Mouse (Mus musculus) liver, embryonic 11.5 days (tissue): ENCODE measurements around the gene Dennd1b. TPM values are rescaled to one million over a fixed set of nuclear protein-coding genes. Genes with fewer than 3 reads are reported as not detected.
A peak's percentile ranks its signal among the peaks of the same experiment; 100 is the strongest.

Experiments used
- ATAC-seq: fragments of 200-750 bp; cut with Nextera tagmentation; replicated peaks from 2 replicates; pipeline ENCODE4 v1.8.0; 2017; ENCODE audit warnings: moderate number of reproducible peaks, mild to moderate bottlenecking, moderate TSS enrichment, moderate library complexity; ENCODE audit not compliant: low FRiP score
- DNase-seq: peaks from one replicate; pipeline ENCODE4 v3.0.0-alpha.2; 2017; ENCODE audit warnings: low spot score
- H3K27ac ChIP-seq: fragments of 300-500 bp; sonication (generic); 2 replicates; pipeline ENCODE4 v1.5.1; 2014; ENCODE audit warnings: mild to moderate bottlenecking, low read depth, low read length, control low read depth
- H3K27me3 ChIP-seq: fragments of 300-500 bp; sonication (generic); replicated peaks from 2 replicates; pipeline ENCODE4 v1.6.1; 2014; ENCODE audit warnings: low read length, mixed read lengths; ENCODE audit not compliant: control insufficient read depth, insufficient read depth
- H3K36me3 ChIP-seq: fragments of 300-500 bp; sonication (generic); 2 replicates; pipeline ENCODE4 v1.6.1; 2014; ENCODE audit warnings: mild to moderate bottlenecking, low read length, moderate library complexity, mixed read lengths; ENCODE audit not compliant: control insufficient read depth, insufficient read depth
- H3K4me1 ChIP-seq: fragments of 300-500 bp; sonication (generic); replicated peaks from 2 replicates; pipeline ENCODE4 v1.6.1; 2014; ENCODE audit warnings: low read length, mixed read lengths; ENCODE audit not compliant: control insufficient read depth, insufficient read depth
- H3K4me2 ChIP-seq: fragments of 300-500 bp; sonication (generic); 2 replicates; pipeline ENCODE4 v1.6.1; 2014; ENCODE audit warnings: mild to moderate bottlenecking, control low read depth, moderate library complexity
- H3K4me3 ChIP-seq: fragments of 300-500 bp; sonication (generic); 2 replicates; pipeline ENCODE4 v1.5.1; 2014; ENCODE audit warnings: low read depth, low read length, control low read depth
- H3K9ac ChIP-seq: fragments of 300-500 bp; sonication (generic); 2 replicates; pipeline ENCODE4 v1.6.1; 2014; ENCODE audit warnings: low read depth, low read length, control low read depth
- H3K9me3 ChIP-seq: fragments of 300-500 bp; sonication (generic); 2 replicates; pipeline ENCODE4 v1.6.1; 2016; ENCODE audit warnings: low read length, inconsistent platforms, mixed read lengths; ENCODE audit not compliant: control insufficient read depth
- WGBS: fragments of 180-500 bp; shearing (Covaris S2); extraction: QIAGEN DNeasy Blood & Tissue Kit; methylation state at CpG from one replicate; pipeline ENCODE4 v1.1.7; 2014; 5-methylcytosine and 5-hydroxymethylcytosine counted together
- polyA plus RNA-seq: library from polyadenylated mRNA; unstranded; fragments of >200 nt; fragmentation: Nextera tagmentation; extraction: Ambion mirVana; gene quantifications from 2 replicates; pipeline ENCODE4 v1.2.1, GENCODE M21; 2014

Gene Dennd1b
- polyA plus RNA-seq, 1 experiment from 2014 or later, result 8.0 TPM

DNA sequence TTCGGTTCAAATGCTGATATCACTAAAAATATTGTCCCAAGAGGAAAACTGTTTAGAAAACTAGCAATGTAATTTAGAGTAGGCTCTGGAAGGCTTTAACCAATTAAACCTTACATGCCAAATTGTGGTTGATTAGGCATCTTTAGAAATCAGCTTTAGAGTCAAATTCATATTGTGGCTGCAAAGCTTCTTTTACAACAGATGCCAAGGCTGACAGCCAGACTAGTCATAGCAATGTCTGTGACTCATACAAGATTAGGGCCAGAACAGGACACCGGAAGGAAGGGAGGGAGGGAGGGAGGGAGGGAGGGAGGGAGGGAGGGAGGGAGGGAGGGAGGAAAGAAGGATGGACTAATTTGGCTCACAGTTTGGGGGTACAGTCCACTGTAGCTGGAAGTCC is 182.3 kb downstream of the Dennd1b start:
- WGBS, result 85% methylated on average over 1 of the region's 2 CpGs

DNA sequence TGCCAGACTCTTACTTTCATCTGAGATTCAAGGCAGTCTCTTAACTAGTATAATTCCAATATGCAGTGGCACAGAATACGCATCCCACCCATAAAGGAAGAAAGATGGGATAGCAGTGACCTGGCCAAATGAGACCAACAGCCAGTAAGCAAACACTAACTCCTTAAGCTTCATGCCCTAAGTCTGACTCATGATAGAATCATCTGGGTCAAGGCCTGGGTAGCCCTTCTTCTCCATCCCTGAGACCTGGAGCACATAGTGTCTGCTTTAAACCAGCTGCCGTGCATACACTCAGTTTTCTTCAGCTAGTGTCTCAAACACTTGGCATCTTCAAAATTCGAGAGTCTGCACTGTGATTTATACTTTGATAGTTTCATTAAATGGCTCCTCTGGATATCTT is 183.1 kb downstream of the Dennd1b start:
- H3K4me2 ChIP-seq, result no peak overlapping the region

More for the DNA sequence above, 182.3 kb downstream of the Dennd1b start:
- Histone ChIP-seq H3K27ac (no peak overlapping the region), H3K9me3 (no peaks in the 10 kb centered on the region), H3K4me2 (no peak overlapping the region), H3K4me3 (no peak overlapping the region), H3K27me3 (no peaks in the 10 kb centered on the region), H3K36me3 (0 out of 2 replicates have a peak, but pooled peaks cover 4% of the 10 kb centered on the region), H3K9ac (no peak overlapping the region), H3K4me1 (no peaks in the 10 kb centered on the region)
- ATAC-seq, result no peak
- DNase-seq, result no peak

DNA sequence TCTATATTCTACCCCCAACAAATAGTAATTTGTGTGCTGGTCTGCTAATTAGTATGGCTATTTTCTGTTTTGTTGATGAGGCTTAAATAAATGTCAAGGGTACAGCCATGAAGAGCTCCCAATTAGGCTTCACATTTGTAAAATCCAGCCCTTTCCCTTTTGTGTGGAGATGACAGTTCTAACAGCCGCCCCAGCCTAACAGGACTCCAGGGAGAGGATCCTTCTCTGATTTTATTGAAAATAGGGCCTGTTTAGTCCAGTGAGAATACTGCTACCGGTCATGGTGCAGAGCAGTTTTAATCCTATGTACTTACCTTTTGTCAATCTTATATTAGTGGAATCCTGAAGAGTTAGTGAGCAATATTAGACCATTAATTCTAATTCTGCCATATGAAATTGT is 189.8 kb downstream of the Dennd1b start:
- ATAC-seq (no peak), DNase-seq (no peak)
- H3K9ac ChIP-seq, result no peak overlapping the region
- H3K4me3 ChIP-seq, result no peak overlapping the region
- no peaks in the 10 kb centered on the region for H3K9me3 ChIP-seq
- H3K27ac ChIP-seq, result no peak overlapping the region
- no peak overlapping the region for H3K4me2 ChIP-seq
- no peaks in the 10 kb centered on the region for H3K4me1 ChIP-seq
- WGBS, result 93% methylated on average over 2 of the region's 2 CpGs
- no peaks in the 10 kb centered on the region for H3K27me3 ChIP-seq
- H3K36me3 ChIP-seq, result no peaks in the 10 kb centered on the region

More for the DNA sequence above, 183.1 kb downstream of the Dennd1b start:
- Histone ChIP-seq H3K27me3 (no peaks in the 10 kb centered on the region), H3K4me1 (no peaks in the 10 kb centered on the region), H3K27ac (no peak overlapping the region), H3K9ac (no peak overlapping the region), H3K4me3 (no peak overlapping the region), H3K36me3 (0 out of 2 replicates have a peak, but pooled peaks cover 4% of the 10 kb centered on the region), H3K9me3 (no peaks in the 10 kb centered on the region)
- DNase-seq (no peak), ATAC-seq (no peak)
- WGBS, result 93% methylated on average over 3 of the region's 3 CpGs

DNA sequence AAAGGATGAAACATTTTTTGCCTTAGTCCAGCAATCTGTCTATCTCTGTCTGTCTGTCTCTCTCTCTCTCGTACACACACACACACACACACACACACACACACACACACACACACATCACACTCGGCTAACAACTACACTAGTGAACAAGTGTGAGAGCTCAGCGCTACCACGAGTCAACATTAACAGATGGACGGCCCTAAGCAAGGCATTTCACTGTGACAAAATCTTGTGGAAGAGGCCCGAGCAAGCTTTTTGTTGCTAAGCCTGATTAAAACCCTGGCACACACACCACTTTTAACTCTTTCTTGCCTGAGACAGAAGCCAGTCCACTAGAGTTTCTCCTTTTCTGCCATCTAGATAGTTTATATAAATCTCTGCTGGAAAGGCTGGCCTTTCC is 190.3 kb downstream of the Dennd1b start:
- ATAC-seq, result no peak
- H3K36me3 ChIP-seq, result no peaks in the 10 kb centered on the region
- no peaks in the 10 kb centered on the region for H3K27me3 ChIP-seq
- no peak overlapping the region for H3K9ac ChIP-seq
- 81% methylated on average over 6 of the region's 6 CpGs for WGBS
- no peaks in the 10 kb centered on the region for H3K9me3 ChIP-seq
- H3K4me2 ChIP-seq, result no peak overlapping the region
- H3K4me3 ChIP-seq, result no peak overlapping the region
- no peaks in the 10 kb centered on the region for H3K4me1 ChIP-seq
- DNase-seq, result no peak
- no peak overlapping the region for H3K27ac ChIP-seq

DNA sequence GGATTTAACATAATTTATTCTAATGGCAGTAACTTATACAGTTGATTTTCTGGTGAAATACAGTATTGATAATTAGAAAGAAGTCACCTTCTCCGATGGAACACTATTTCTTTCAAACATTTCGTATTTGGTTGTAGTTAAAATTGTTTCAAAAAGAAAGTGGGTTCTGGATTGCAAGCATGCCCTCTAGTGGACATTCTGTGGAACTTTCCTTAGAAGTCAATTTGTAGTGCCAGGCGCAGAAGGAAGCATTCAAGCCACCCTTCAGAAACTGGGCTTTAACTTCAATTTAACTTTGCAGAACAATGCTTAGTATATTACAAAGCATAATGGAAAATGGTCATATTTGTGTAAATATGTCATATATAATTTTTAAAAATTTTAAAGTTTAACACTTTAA is 193.2 kb downstream of the Dennd1b start:
- 29% methylated on average over 3 of the region's 3 CpGs for WGBS
- DNase-seq, result no peak
- no peaks in the 10 kb centered on the region for H3K4me1 ChIP-seq
- H3K27me3 ChIP-seq, result no peaks in the 10 kb centered on the region
- H3K9me3 ChIP-seq, result no peaks in the 10 kb centered on the region
- H3K9ac ChIP-seq, result no peak overlapping the region
- ATAC-seq, result no peak
- H3K36me3 ChIP-seq, result no peaks in the 10 kb centered on the region
- no peak overlapping the region for H3K27ac ChIP-seq
- no peak overlapping the region for H3K4me2 ChIP-seq
- no peak overlapping the region for H3K4me3 ChIP-seq

DNA sequence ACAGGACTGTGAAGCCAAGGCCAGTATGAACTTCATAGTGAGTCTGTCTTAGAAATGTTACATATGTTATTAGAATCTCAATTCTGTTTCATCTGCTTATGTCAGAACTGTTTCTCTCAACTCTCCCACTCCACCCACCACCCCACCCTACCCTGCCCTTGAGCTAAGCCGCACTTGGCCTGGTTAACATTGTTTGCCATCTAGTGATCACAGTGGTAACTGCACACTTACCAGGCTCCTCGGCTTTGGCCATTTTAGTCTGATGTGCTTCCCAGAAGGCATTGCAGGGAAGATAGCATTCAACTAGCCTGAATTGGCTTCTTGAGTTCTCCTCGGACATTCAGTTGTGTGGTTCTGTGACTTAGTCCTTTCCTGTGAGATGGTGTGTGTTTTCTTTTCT is 198.4 kb downstream of the Dennd1b start:
- Histone ChIP-seq H3K27me3 (no peaks in the 10 kb centered on the region), H3K4me3 (no peak overlapping the region), H3K4me2 (no peak overlapping the region), H3K4me1 (no peaks in the 10 kb centered on the region), H3K36me3 (no peaks in the 10 kb centered on the region), H3K9me3 (no peaks in the 10 kb centered on the region), H3K27ac (no peak overlapping the region), H3K9ac (no peak overlapping the region)
- DNase-seq (no peak), ATAC-seq (no peak; the same call in 1 of the 2 replicates)
- 66% methylated on average over 3 of the region's 3 CpGs for WGBS

DNA sequence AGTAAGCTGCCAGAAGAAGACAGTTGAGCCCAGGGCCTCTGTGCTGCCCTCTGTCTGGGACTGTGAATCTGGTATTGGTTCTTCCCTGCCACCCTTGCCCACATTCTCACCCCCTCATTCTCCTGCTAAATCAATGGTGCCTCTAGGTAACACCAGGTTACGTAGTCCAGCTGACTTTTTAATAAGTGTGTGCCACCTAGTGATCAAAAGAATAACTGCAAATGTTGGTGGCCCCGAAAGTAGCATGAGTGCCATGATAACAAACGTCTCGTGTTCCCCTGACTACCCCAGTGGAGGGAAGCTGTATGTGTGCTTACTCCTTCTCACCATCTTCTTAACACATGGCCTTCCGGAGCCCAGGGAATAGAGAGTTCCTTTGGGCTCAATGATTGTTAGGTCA is 199.6 kb downstream of the Dennd1b start:
- no peak for DNase-seq
- WGBS, result 37% methylated on average over 5 of the region's 5 CpGs
- 0 out of 2 replicates have a peak, but pooled peaks have one; percentile 13 for ATAC-seq

DNA sequence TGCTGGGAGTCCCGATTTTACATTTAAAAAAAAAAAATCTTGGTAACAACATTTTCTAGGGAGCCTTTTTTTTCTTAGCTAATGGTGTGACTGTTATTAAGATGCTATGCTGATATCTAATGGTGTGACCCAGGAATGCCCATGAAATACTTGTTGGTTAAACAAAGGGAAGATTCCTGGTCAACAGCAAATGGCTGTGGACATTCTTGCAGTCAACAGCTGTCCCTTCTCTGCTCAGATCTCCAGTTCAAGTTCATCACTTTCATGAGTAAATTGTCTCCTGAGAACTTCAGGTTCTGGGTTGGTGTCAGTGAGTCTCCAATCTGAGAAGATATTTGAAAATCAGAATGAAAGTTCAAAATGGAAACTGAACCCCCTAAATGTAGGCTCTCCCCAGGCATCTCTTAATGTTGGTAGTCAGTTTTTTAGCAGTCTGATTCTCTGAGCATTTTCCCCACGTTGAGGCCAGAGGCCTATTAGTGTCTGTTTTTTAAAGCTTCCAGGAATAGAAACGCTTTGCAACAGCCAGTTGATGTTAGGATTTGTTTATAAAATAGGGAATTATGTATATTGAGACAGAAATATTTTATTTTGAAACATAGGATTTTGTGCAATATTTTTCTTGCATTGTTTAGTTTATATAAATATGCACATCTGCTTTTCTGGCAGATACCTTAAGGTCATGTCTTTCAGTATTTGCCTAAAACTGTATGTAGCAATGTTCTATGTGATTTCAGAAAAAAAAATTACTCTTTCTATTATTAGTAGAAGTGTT is 211.0 kb downstream of the Dennd1b start:
- H3K4me2 ChIP-seq, result no peak overlapping the region
- no peak overlapping the region for H3K4me3 ChIP-seq
- ATAC-seq (no peak), DNase-seq (no peak)
- WGBS, result 83% methylated on average over 3 of the region's 3 CpGs
- H3K9me3 ChIP-seq, result no peaks in the 10 kb centered on the region
- no peaks in the 10 kb centered on the region for H3K36me3 ChIP-seq
- H3K9ac ChIP-seq, result no peak overlapping the region
- no peaks in the 10 kb centered on the region for H3K4me1 ChIP-seq
- no peaks in the 10 kb centered on the region for H3K27me3 ChIP-seq
- H3K27ac ChIP-seq, result no peak overlapping the region

More for the DNA sequence above, 199.6 kb downstream of the Dennd1b start:
- Histone ChIP-seq H3K4me3 (no peak overlapping the region), H3K9ac (no peak overlapping the region), H3K4me2 (no peak overlapping the region), H3K4me1 (no peaks in the 10 kb centered on the region), H3K27ac (no peak overlapping the region), H3K36me3 (no peaks in the 10 kb centered on the region), H3K9me3 (no peaks in the 10 kb centered on the region), H3K27me3 (no peaks in the 10 kb centered on the region)

DNA sequence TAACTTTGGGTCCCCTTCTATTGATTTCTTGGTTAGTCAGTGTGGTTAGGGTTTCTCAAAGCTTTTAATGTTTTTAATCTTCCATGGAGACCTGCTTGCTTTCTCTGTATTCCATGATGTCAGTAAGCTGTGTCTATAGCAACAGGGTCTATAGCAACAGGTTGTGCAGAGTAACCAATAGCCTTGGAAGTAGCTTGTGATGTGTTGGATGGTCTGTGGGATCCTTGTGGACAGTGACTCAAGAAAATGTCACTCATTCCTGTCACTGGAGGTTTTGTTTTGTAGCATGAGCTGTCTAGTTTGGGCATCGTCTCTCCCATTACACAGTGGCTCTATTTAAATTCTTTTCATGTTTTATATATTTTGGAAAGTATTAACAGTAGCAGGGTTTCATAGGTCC is 216.5 kb downstream of the Dennd1b start:
- 80% methylated on average over 1 of the region's 1 CpGs for WGBS
- ATAC-seq (no peak), DNase-seq (no peak)
- Histone ChIP-seq H3K4me3 (no peak overlapping the region), H3K27me3 (no peaks in the 10 kb centered on the region), H3K27ac (no peak overlapping the region), H3K9me3 (no peaks in the 10 kb centered on the region), H3K9ac (no peak overlapping the region), H3K4me1 (no peaks in the 10 kb centered on the region), H3K4me2 (no peak overlapping the region), H3K36me3 (no peaks in the 10 kb centered on the region)
